Mouse (Mus musculus) kidney, adult 18-20 months (tissue): ENCODE results near the gene Sepsecs.
A peak's percentile ranks its signal among the peaks of the same experiment; 100 is the strongest.

Experiments used
- DNase-seq: peaks from one replicate; pipeline ENCODE4 v3.0.0; 2021

The Sepsecs gene

DNA sequence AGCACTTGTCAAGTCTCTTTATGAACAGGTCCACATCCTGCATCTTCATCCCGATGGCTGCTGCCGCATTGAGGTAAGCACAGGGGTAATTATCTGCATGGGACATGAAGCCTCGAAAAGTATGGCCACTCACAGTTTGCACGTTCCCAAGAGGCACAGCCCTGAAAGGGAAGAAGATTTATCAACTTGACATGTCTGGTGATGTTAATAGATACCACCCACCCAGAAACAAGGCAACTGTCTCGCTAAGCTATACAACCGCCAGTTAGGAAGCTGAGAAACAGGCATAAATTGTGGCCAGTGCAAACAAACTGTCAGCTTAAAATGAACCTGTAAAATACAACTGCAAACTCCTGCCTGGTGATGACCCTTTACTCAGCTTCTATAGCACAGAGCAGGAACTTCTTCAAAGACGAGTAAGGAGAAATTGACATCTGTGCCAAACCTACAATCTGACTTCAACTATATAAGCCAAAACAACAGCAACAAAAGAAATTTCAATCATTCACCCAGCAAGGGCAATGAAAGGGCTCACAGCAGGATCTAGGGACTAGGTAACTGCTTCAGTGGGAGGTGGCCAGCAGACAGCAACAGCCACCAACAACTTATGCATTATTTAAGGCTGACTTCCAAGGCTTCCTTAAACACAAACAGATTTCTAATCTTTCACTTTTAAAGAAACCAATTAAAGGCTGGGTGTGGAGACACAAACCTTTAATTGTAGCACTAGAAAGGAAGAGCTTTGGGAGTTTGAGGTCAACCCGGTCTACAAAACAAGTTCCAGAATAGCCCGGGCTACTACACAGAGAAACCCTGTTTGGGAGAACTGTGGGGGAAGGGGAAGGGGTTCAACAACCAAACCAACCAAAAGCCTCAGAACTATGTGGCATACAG lies 25.3 kb downstream of the Sepsecs start:
- DNase-seq: no peak

DNA sequence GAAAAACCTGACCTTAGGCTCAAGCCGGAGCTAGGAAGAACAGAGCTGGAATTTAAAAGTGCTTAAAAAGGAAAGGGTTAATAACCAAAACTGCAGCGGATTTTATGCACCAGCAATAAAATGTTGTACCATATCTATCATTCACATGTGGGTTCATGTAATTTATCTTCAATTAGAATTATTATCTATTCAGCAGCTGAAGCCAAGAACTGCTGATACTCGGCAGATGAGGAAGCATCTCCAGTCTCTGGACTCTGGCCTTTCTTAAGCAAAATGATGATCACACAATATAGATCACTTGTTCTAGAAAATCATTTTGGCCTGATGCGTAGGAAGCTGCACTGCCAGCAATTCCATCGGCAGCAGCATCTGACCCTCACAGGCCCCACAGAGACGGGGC lies 27.8 kb downstream of the Sepsecs start:
- DNase-seq: no peak

DNA sequence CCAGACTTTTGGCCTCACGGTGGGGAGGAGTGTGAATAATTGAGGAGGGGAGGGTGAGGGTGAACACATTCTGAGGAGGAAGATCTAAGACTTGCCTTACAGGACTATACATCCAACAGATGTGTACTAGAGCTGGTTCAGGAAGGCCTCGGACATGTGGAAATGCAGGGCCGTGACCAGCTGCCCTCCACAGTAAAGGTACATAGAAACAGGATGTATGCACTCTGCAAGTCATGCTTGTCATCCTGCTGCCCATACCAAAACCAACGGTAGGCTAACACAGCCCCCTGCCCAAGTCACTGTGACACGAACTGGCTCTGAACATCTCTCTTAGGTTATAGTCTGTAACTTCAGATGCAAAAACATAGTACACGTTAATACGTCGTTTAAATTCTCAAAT lies 30.6 kb downstream of the Sepsecs start:
- no peak for DNase-seq

DNA sequence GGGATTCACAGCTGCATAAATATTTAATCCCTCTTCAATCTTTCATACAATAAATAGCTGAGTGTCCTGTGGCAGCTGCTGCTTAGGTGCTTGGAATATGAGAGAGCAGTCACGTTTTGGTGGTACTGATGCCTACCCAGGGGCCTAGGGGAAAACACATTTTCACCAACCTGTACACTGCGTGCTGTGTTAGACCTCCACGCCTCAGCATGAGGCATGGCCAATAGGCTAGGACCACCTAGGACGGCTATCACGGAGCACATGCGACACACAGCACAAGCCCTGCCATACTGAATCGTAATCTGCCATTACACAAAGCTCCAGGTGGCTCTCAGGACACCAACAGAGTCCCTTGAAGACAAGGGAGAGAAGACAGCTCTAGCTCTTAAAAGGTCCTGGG lies 31.5 kb downstream of the Sepsecs start:
- DNase-seq: no peak

DNA sequence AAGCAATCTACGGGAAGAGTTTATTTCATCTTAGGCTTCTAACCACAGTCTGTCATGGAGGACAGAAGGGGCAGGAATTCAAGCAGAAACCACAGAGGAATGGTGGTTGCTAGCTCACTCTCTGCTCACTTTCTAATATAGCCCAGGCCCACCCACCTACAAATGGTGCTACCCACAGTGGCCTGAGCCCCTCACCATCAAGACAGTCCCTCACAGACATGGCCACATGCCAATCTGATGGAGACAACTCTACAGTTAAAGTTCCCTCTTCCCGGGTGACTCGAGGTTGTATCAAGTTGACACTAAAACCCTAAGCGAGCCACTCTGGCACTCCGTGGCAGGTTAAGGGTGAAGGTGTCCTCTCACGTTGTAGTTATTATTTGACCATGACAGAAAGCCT lies 32.6 kb downstream of the Sepsecs start:
- no peak for DNase-seq

DNA sequence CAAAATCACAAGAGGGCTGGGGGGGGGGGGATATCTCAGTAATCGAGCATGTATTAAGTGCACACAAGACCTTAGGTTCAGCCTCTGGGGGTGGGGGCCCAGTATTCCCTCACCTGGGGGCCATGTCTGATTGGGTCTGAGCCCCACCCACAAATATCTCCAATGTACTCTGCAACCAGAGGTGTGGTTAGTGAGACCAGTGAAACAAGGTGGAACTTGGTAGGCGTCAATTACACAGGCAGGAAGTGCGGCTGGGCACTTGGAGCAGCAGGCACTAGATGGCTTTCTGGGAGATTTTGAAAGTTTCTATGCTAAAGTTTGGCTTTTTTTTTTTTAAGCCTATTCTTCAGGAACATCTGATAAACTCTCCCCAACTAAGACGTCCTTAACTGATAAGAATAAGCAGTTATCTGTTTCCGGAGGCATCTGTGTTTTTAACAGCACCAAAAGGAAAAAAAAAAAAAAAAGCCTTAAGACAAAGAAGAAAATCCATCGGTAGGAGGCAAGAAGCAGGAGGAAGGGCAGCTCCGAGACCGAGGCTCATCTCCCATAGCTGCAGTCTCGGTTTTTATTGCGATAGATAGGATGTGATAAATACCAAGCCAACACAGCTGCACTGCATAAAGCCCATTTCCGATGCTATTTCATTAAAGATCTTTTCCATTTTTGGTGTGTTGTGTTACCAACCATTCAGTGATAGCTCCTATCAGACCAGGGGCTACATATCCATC lies 33.3 kb downstream of the Sepsecs start:
- DNase-seq: no peak

DNA sequence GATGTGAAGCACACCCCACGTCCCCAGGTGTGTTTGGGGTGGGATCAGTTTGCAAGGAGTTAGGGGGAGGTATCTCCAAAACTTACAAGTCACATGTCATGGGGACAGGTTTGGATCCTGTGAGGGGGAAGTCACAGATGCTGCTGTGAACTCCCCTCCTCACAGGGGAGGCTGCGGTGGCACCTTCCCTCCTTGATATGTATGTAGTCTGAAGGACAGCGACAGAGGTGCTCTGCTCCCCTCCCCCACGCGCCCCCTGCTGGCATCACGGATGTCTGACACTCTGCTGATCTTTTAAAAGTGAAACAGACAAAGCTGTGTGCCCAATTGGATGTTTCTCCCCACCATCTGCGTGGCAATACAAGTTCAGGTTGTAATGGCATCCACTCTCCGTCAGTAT lies 35.5 kb downstream of the Sepsecs start:
- DNase-seq: peak; percentile 54

DNA sequence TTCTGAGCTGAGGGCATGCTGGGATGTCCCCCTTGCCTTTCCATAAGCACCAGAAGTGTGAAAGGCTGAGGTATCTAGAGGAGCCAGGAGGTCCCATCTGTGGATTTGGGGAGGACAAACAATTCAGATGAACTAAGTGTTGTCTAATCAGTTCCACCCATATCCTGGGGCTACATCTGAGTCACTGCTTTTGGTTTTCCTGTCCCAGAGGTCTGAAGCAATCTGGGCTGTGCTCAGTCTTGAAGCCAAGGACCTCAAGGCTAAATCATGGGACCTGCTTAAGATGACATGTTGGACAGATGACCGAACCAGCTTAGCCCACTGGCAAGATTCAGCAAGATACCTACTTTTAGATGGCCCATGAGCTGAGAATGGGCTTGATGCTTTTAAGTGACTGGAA lies 39.0 kb downstream of the Sepsecs start:
- no peak for DNase-seq

DNA sequence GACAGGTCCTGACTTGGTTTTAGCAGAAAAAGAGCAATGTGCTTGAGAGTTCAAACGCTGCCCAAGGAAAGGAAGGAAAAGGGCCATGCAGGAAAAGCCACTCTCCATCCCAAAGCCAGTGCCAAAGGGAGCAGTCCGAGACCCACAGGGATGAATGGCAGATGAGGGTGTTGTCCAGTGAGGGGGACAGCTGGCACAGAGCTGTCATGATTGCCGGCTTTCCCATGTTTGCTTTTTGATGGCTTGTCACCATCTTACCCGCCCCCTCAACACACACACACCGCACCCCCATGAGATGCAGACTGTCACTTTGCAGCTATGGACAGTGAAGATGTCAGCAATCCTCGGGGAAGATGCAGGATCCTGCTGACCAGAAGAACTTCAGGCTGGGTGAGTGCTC lies 40.3 kb downstream of the Sepsecs start:
- DNase-seq: no peak

DNA sequence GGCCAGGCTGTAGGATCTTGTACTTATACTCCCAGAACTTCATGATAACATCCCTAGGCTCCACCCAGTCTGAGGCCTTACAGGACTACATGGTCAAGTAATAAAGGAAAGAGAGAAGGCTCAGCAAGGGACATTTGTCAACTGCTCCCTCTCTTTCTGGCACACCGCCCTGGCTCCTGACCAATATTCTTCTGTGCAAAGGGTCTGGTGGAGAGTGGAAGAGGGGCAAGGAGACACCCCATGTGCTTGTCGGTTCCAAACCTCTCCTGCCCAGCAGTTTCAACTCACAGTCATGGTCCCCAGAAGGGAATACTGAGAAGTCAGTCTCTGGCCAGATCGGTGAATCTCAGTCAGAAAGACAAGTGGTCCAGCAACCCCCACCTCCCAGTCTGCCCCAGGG lies 40.7 kb downstream of the Sepsecs start:
- no peak for DNase-seq

DNA sequence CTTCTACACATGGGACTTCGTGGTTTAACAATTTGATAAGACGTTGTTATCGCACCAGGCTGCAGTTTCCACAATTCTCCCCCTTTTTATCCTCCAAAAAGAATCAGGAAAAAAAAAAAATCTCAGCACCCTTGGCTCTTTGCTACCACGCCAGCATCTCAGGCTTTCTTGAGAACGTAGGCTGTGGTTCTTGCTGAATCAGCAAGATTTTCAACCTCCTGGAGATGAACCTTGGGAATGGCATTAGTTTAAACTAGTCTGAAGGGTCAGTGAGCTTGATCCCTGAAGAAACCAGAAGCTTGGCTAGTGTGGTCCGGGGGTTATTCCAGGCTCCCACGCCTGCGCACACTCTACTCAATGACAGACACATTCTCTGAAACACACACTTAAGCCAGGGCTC lies 41.8 kb downstream of the Sepsecs start:
- DNase-seq: no peak

DNA sequence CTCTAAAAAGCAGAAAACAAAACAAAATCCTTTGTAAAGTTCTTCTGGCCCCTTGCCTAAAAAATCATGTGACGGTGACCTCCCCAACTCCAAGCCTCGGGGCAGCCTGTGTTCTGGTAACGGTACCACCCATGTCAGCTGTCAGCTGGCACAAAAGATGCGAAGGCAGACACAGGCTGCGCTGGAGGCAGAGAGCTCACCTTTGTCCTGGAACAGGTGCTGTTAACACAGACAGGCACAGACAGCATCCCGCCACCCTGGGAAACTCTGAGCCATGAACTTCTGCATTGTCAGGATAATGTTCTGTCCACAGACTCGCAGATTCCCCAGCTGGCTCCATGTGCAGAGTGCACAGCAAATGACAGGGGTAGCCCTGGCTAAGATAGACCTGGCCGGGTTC lies 43.4 kb downstream of the Sepsecs start:
- no peak for DNase-seq

DNA sequence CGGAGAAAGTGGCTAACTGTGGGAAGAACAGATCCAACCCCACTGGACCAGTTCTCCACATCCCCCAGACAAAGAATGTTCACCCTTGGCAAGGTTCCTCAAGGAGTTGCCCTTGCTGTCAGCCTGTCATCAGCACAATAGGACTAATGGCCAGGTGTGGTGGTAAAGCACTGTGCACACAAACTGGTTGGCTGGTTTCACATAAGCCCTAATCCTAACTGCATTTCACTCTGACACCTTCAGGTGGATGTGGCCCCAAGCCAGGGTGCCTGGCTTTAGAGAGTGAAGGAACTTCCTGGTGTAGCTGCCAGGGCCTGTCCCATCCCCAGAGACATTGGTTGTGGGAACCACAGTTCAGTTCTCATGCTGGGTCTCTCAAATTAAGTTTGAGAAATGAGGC lies 44.6 kb downstream of the Sepsecs start:
- no peak for DNase-seq

DNA sequence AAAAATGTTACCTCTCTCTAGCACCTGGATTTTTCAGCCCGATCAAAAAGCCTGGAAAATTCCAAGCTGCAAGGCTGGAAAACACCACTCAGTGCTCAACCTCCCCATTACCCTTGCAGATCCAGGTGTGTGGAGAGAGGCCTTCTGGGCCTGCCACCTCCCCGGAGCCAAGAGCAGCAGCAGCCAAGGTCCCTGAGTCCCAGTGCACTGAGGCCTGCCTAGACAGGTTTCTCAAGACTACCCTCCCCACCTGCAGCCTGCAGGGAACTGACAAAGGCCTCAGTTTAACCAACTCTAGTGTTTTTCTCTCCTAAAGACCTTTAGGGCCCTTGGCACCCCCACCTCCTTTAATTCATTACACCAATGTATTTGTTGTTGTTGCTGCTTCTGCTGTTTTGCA lies 46.4 kb downstream of the Sepsecs start:
- no peak for DNase-seq

DNA sequence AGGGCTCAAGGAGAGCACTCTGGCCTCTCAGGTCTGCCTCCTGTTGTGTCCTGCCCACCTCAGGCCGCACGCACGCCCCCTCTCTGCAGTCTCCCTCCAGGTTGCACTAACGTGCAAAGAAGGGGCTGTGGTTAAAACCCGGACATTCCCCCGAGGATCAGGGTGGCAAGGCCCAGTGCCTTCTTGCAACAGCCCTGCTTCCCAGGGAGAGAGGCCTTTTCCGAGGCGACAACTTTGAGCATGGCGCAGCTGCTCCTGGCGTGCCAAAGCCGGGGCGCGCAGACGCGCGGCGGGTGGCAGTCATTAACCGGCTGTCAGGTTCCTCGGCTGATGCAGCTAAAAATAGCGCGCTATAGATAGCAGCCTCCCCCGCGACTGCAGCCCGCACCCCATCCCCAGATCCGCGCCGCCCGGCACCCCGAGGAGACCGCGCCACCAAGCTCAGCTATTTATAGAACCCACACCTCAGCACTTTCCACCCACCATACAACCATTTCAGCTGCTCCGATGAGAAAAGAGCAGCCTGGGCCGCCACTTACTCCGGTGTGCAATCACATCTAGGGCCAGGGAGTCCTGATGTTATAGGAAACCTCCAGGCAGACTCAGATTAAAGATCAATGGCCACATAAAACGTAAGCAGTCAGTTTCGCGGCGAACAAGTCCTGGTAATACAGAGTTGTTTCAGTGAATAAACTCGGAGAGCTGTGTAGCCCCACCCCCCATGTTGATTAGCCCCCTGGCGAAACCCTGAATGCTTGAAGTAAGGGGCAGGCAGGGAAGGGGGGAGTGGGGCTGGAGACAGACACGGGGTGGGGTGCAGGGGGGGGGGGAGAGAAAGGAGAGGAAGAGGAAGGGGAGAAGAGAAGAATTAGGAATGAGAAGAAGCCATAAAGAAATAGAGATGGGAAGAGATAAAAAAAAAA lies 50.9 kb downstream of the Sepsecs start:
- peak; percentile 8 for DNase-seq

DNA sequence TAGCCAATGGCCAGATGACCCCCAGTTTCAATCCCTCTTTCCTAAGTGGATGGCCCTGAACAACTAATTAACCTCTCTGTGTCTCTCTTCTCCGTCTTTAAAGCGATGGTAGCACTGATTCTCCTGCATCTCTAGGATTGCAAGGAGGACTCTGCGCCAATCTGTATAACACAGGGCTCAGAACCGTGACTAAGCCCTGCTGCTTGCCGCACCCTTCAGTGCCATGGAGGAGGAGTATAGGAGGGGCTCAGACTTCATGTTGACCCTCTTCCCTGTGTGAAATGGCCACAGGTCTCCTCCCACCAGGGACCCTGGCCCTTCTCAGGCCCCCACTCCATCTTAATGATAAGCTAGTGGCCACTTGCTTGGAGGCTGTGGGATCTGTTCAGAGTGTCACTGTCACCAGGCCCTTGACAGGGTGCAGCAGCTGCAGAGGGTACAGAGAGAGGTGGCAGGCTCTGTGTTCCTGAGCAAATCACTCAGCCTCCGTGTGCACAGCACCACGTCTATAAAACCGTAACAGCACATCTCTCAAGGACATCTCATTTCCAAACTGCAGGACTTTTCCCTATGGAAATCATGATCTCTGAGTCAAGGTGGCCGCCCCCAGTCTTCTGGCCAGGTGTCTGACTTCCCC lies 51.7 kb downstream of the Sepsecs start:
- DNase-seq: no peak

DNA sequence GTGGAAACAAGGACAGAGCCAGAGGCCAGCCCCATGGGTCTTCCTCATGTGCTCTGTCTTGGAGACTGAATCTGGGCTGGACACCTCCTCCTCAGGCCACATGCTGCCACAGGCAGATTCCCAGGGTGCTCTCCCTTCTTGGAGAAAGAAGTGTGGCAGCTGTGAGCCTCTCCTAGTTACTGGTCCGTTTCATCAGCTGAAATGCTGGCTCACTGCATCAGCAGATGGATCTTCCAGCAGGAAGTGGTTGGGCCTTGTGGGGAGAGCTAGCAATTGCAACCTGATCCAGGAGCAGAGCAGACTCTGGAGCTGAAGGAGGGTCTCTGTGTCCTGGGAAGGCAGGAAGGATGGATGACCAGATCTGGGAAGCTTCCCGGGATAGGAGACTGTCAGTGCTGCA lies 53.0 kb downstream of the Sepsecs start:
- DNase-seq: no peak

DNA sequence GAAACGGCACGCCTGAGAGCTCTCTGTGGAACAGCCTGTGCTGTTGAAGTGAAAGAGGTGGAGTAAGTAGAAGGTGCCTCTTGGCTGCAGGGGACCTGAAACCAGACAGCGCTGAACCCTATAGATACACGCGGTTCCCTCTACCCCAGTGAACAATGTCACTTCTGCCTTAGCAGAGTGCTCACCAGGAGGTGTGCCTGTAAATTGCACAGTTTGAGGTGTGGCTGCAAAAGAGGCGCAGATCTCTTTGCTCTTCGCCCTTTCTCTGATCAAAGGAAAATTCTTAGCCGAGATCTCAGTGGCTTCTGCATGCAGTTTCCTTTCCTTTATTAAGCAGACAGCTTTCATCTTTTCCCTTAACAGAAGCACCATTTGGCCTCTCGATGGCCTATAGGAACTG lies 54.1 kb downstream of the Sepsecs start:
- no peak for DNase-seq

DNA sequence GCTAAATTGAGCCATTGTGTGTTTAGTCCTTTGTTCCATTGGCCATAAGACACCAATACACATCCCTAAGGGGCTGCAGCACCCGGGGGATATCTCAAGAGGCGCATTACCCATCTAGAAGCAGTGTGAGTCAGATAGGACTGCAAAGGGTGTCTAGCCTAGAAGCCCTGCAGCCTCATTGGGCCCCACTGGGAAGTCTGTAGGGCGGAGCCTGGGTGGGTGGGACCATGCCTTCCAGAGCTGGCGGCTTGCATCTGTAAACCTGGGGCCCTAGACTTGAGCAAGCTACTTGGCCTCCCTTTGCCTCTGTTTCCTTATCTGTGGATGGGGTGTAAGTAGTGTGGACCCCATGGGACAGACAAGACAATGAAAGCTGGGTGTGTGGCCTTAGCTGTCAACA lies 54.8 kb downstream of the Sepsecs start:
- no peak for DNase-seq

DNA sequence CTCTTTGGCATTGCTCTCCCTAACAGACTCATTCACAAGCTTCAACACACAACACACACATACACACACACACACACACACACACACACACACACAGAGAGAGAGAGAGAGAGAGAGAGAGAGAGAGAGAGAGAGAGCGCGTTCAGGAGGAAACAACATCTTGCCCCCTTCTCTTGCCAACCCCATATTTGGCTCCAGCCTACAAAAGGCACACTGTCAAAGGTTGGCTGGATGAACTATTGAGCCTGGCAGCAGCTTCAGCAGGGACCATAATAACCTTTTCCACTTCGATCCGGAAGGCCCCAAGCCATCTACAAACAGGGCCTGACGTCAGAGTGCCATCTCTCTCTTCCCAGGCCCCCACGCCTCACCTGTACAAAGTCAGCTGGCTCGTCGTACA lies 56.7 kb downstream of the Sepsecs start:
- no peak for DNase-seq

DNA sequence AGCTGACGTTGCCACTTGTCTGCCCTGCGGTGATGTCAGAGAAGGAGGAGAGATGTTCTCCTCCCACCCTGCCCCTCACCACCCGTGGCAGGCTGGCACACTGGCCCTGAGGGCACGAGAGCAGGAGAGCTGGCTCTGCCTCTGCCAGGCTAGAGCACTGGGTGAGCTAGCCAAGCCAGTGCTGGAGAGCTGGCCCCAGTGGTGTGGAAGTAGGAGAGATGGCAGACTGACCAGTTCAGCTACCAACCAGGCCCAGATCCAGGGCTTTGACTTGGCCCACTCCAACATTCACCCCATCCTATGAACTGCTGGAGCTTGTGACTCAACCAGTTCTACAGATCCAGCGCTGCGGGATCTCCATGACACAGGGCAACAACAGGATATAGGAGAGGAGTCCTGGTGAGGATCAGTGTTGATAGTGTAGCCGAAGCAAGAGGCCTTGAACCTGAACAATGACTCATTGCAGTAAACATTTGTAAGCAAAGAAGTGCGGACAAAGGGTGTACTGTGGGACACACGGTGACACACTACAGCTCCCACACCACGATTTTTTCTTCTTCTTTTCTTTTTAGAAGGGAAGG lies 58.1 kb downstream of the Sepsecs start:
- no peak for DNase-seq

DNA sequence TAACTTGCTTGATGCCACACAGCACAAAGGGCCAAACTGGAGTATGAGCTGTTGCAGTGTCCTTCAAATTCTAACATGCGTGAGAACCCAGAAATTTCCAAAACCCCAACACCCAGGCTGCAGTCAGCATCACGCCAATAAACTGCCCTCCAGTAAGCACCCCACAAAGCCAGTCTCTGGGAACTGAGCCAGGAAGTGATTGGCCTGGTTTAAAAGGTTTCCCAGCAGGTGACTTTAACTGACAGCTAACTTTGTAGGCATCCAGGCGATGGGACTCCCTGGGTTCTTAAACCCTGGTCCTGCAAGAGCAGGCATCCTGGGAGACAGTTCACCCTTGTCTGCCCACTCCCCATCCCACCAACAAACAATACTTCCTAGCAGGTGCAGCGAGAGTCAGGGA lies 59.2 kb downstream of the Sepsecs start:
- DNase-seq: no peak

DNA sequence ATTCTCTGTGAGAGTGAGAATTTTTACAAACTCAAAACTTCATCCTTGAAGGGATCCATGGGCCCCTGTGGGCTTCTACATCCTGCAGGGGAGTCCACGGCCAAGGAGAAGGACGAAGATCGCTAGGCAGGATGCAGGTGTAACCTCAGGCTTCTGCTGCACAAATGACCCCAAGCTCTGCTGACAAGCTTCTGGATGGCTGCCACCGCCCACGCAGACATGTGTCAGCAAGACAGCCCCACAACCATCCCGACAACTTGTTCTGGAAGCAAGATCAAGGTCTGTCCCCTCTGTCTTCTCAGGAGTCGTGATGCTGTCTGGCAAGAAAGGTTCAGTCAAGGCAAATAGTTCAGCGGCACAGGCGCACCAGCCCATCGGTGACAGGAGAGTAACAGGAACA lies 59.8 kb downstream of the Sepsecs start:
- no peak for DNase-seq
